Mouse (Mus musculus): ENCODE results near the gene Drp2. TPM values are rescaled to one million over a fixed set of nuclear protein-coding genes. Genes with fewer than 3 reads are reported as not detected.

Drp2 gene
- total RNA-seq, 2 experiments from 2014 or later: 53.9 to 55.4 TPM

- no peak for DNase-seq (ENCODE audit: extremely low spot score in 1 of 2, low spot score in 2 of 2)
- intact Hi-C loops (cut with DNase I): no loop called here
These were observed 96.3 kb downstream of the Drp2 start for GRCm38 (mm10) chrX:134500651-134501050.

Other genes with a start within 250 kb of the Drp2 start
- gene Xkrx, start 242.5 kb upstream of the Drp2 start, total RNA-seq (2021): 1 to 10 TPM in 1 of 2 experiments, under 1 TPM in 1; 0.95 to 1.5 TPM
- gene Arl13a, start 217.1 kb upstream of the Drp2 start, total RNA-seq (2021): not detected
- not detected for gene Nox1, start 182.6 kb upstream of the Drp2 start, total RNA-seq (2021)
- gene Trmt2b, start 127.6 kb upstream of the Drp2 start, total RNA-seq (2021): 1 to 10 TPM; 4.3 to 5.6 TPM
- 100 to 1,000 TPM in 1 of 2 experiments, 10 to 100 TPM in 1; 94.8 to 104 TPM for gene Tmem35a, start 109.3 kb upstream of the Drp2 start, total RNA-seq (2021)
- 1 to 10 TPM in 1 of 2 experiments, under 1 TPM in 1; 0.92 to 1.2 TPM for gene Cenpi, start 96.5 kb upstream of the Drp2 start, total RNA-seq (2021)
- not detected for gene Taf7l, start 71.9 kb downstream of the Drp2 start, total RNA-seq (2021)
- gene Timm8a1, start 137.3 kb downstream of the Drp2 start, total RNA-seq (2021): 10 to 100 TPM; 20.2 to 26.5 TPM
- gene Btk, start 179.0 kb downstream of the Drp2 start, total RNA-seq (2021): 1 to 10 TPM in 1 of 2 experiments, under 1 TPM in 1; 0.93 to 1.6 TPM
- gene Rpl36a, start 181.1 kb downstream of the Drp2 start, total RNA-seq (2021): 100 to 1,000 TPM; 157 to 158 TPM
- 1 to 10 TPM; 8.8 to 9.2 TPM for gene Gla, start 196.6 kb downstream of the Drp2 start, total RNA-seq (2021)
- 100 to 1,000 TPM; 132 to 133 TPM for gene Hnrnph2, start 196.6 kb downstream of the Drp2 start, total RNA-seq (2021)

All from left cerebral cortex, postnatal 10 days (tissue).